Mouse (Mus musculus): ENCODE measurements around the gene Casq2. TPM values are rescaled to one million over a fixed set of nuclear protein-coding genes. Genes with fewer than 3 reads are reported as not detected.

Gene Casq2
- polyA plus RNA-seq, 1 experiment = 482 TPM

DNA sequence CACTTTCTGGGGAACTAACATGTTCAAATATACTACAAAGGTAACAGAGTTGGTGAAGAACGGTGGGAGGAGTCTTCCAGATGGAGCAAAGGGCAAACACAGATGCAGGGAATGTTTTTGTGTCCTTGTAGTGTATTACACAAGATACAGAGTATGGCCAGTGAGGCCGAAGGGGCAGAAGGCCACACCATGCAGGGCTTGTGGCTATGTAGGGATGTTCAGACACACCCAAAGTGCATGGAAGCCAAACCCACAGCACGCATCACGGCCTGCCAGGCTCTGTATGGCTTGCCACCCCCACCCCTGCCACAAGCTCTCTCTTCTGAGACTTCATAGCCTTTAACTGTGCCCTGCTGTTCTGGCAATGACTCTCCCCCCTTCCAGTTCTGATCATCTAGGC is 15.2 kb downstream of the Casq2 start:
- no peaks in the 10 kb centered on the region for H3K36me3 ChIP-seq (ENCODE audit: control insufficient read depth, insufficient read depth)
- H3ac ChIP-seq (ENCODE audit: control insufficient read depth, insufficient read length) = no peak overlapping the region
- H3K79me2 ChIP-seq (ENCODE audit: control insufficient read depth, insufficient read depth) = no peaks in the 10 kb centered on the region
- no peaks in the 10 kb centered on the region for H3K27me3 ChIP-seq (ENCODE audit: control insufficient read depth, insufficient read depth, insufficient read length)
- H3K4me2 ChIP-seq (ENCODE audit: low read depth) = peak overlapping the region; percentile 44
- TF ChIP-seq MYOG (IDR thresholded peaks at IDR 0.05; ENCODE audit: control insufficient read depth in 1 of 3, insufficient read depth in 1 of 3, insufficient read length in 2 of 3, low read depth in 2 of 3) (peak in 1 of 3 experiments; percentile 79), TCF3 (IDR thresholded peaks at IDR 0.05; ENCODE audit: insufficient read length, low read depth) (no peak), CEBPB (IDR thresholded peaks at IDR 0.05; ENCODE audit: insufficient read depth, poor library complexity, severe bottlenecking) (0 out of 2 replicates have a peak, but pooled peaks have one; percentile 46), MYOD1 (IDR thresholded peaks at IDR 0.05; ENCODE audit: control insufficient read depth in 1 of 3, insufficient read length in 2 of 3, low read depth in 2 of 3) (peak in 1 of 3 experiments; percentile 60), SRF (IDR thresholded peaks at IDR 0.05; ENCODE audit: control insufficient read depth, insufficient read length, low read depth) (no peak), POLR2AphosphoS2 (IDR thresholded peaks at IDR 0.05; ENCODE audit: insufficient read length, low read depth) (no peak), REST (IDR thresholded peaks at IDR 0.05; ENCODE audit: insufficient read depth, insufficient read length) (no peak), MAX (IDR thresholded peaks at IDR 0.05; ENCODE audit: low read depth) (no peak), E2F4 (IDR thresholded peaks at IDR 0.05; ENCODE audit: insufficient read depth) (no peak), USF1 (IDR thresholded peaks at IDR 0.05; ENCODE audit: low read depth) (no peak), POLR2A (IDR thresholded peaks at IDR 0.05; ENCODE audit: insufficient read length, low read depth) (no peak), TCF12 (IDR thresholded peaks at IDR 0.05; ENCODE audit: insufficient read depth, poor library complexity, severe bottlenecking) (no peak)
- H3K4me3 ChIP-seq = no peak overlapping the region

- Histone ChIP-seq H3K79me2 (ENCODE audit: control insufficient read depth, insufficient read depth) (no peaks in the 10 kb centered on the region), H3K36me3 (ENCODE audit: control insufficient read depth, insufficient read depth) (no peaks in the 10 kb centered on the region), H3K4me2 (ENCODE audit: low read depth) (peak overlapping the region; percentile 56), H3K4me3 (no peak overlapping the region), H3K27me3 (ENCODE audit: control insufficient read depth, insufficient read depth, insufficient read length) (no peaks in the 10 kb centered on the region), H3ac (ENCODE audit: control insufficient read depth, insufficient read length) (no peak overlapping the region)
- peak in 1 of 3 experiments; percentile 50 for TF ChIP-seq MYOG (IDR thresholded peaks at IDR 0.05; ENCODE audit: control insufficient read depth in 1 of 3, insufficient read depth in 1 of 3, insufficient read length in 2 of 3, low read depth in 2 of 3)
- TF ChIP-seq USF1 (IDR thresholded peaks at IDR 0.05; ENCODE audit: low read depth) = no peak
- TF ChIP-seq MAX (IDR thresholded peaks at IDR 0.05; ENCODE audit: low read depth) = no peak
- no peak for TF ChIP-seq TCF12 (IDR thresholded peaks at IDR 0.05; ENCODE audit: insufficient read depth, poor library complexity, severe bottlenecking)
- TF ChIP-seq TCF3 (IDR thresholded peaks at IDR 0.05; ENCODE audit: insufficient read length, low read depth) = no peak
These were observed 17.8 kb downstream of the Casq2 start for GRCm38 (mm10) chr3:102103811-102104565.

DNA sequence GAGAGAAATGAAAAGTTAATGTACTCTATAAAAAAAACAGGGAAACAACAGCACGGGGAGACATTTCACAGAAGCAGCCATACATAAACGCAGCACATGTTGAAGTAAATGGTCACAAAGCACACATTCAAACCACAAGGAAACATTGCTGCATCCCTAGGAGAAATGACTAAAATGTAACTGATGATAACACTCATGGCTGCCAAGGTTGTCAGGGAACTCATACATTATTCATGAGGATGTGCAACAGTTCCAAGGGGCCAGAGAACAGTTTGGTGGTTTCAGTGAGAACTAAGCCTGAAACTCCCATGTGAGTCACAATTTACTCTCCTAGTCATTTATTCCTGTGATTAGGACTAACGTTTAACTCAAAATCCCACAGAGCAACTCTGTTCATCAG is 22.0 kb downstream of the Casq2 start:
- Histone ChIP-seq H3K79me2 (ENCODE audit: control insufficient read depth, insufficient read depth) (no peaks in the 10 kb centered on the region), H3K36me3 (ENCODE audit: control insufficient read depth, insufficient read depth) (no peaks in the 10 kb centered on the region), H3ac (ENCODE audit: control insufficient read depth, insufficient read length) (no peak overlapping the region), H3K4me3 (no peak overlapping the region), H3K27me3 (ENCODE audit: control insufficient read depth, insufficient read depth, insufficient read length) (no peaks in the 10 kb centered on the region), H3K4me2 (ENCODE audit: low read depth) (no peak overlapping the region)
- TF ChIP-seq E2F4 (IDR thresholded peaks at IDR 0.05; ENCODE audit: insufficient read depth) (no peak), TCF12 (IDR thresholded peaks at IDR 0.05; ENCODE audit: insufficient read depth, poor library complexity, severe bottlenecking) (no peak), MAX (IDR thresholded peaks at IDR 0.05; ENCODE audit: low read depth) (no peak), CEBPB (IDR thresholded peaks at IDR 0.05; ENCODE audit: insufficient read depth, poor library complexity, severe bottlenecking) (no peak), MYOG (IDR thresholded peaks at IDR 0.05; ENCODE audit: control insufficient read depth in 1 of 3, insufficient read depth in 1 of 3, insufficient read length in 2 of 3, low read depth in 2 of 3) (no peak), POLR2A (IDR thresholded peaks at IDR 0.05; ENCODE audit: insufficient read length, low read depth) (no peak), POLR2AphosphoS2 (IDR thresholded peaks at IDR 0.05; ENCODE audit: insufficient read length, low read depth) (no peak), TCF3 (IDR thresholded peaks at IDR 0.05; ENCODE audit: insufficient read length, low read depth) (no peak)

DNA sequence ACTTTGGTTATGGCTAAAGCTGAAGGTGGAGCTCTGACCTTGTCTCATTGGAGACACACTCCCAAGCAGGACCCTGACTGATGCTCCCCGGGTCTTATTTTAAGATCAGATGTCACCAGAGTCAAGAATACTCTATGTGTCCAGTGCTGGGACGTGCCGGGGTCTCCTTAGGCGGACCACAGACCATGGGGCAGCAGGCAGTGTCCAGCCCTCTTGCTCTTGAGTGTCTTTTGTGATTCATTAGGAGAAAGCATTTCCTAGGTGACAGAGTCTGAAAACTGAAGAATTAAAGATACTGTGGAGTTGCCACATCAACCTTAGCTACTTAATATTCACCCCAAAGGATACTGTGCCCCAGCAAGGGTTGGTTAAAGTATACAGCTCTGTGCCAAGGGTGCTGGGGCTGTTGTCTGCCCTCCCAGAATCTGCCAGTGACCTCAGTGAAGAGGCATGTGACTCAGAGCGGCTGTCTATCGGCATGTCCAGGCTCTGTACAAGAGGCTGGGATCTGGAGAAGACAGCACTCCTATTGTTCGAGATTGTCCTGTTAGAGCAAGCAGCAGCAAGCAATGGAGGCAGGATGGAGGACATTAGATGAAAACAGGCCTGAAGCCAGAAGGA is 25.9 kb downstream of the Casq2 start:
- peak overlapping the region; percentile 41 for H3K4me2 ChIP-seq (ENCODE audit: low read depth)
- H3K36me3 ChIP-seq (ENCODE audit: control insufficient read depth, insufficient read depth) = no peaks in the 10 kb centered on the region
- no peaks in the 10 kb centered on the region for H3K27me3 ChIP-seq (ENCODE audit: control insufficient read depth, insufficient read depth, insufficient read length)
- H3ac ChIP-seq (ENCODE audit: control insufficient read depth, insufficient read length) = no peak overlapping the region
- TF ChIP-seq CEBPB (IDR thresholded peaks at IDR 0.05; ENCODE audit: insufficient read depth, poor library complexity, severe bottlenecking) (no peak), MAX (IDR thresholded peaks at IDR 0.05; ENCODE audit: low read depth) (no peak), MYOG (IDR thresholded peaks at IDR 0.05; ENCODE audit: control insufficient read depth in 1 of 3, insufficient read depth in 1 of 3, insufficient read length in 2 of 3, low read depth in 2 of 3) (peak in 1 of 3 experiments; percentile 42), TCF12 (IDR thresholded peaks at IDR 0.05; ENCODE audit: insufficient read depth, poor library complexity, severe bottlenecking) (no peak), TCF3 (IDR thresholded peaks at IDR 0.05; ENCODE audit: insufficient read length, low read depth) (no peak), REST (IDR thresholded peaks at IDR 0.05; ENCODE audit: insufficient read depth, insufficient read length) (no peak), E2F4 (IDR thresholded peaks at IDR 0.05; ENCODE audit: insufficient read depth) (no peak), POLR2AphosphoS2 (IDR thresholded peaks at IDR 0.05; ENCODE audit: insufficient read length, low read depth) (no peak), USF1 (IDR thresholded peaks at IDR 0.05; ENCODE audit: low read depth) (peak; percentile 61), MYOD1 (IDR thresholded peaks at IDR 0.05; ENCODE audit: control insufficient read depth in 1 of 3, insufficient read length in 2 of 3, low read depth in 2 of 3) (no peak), SRF (IDR thresholded peaks at IDR 0.05; ENCODE audit: control insufficient read depth, insufficient read length, low read depth) (no peak), POLR2A (IDR thresholded peaks at IDR 0.05; ENCODE audit: insufficient read length, low read depth) (no peak)
- no peaks in the 10 kb centered on the region for H3K79me2 ChIP-seq (ENCODE audit: control insufficient read depth, insufficient read depth)
- H3K4me3 ChIP-seq = no peak overlapping the region

Measured in myocyte (in vitro differentiated cells).